Comparison of ENCODE assay signal across 22 mouse cellular contexts in the genomic region with DNA sequence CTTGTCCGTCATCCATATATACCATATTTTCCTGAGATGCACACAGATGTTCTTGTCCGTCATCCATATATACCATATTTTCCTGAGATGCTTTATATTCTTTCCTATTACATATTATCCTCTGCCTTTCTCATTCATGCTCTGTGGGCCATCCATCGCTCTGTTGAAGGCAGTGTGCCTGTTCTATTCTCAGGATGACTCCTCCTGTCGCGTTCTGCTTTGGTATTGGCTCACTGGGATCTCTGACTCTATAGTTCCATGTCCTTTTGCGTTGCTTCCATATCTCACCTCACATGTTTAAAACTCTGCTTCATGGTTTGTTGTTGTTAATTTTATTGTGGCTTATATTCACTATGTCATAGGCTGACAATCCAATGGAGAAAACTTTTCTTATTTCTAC. TPM values are rescaled to one million over a fixed set of nuclear protein-coding genes. Genes with fewer than 3 reads are reported as not detected.
A peak's percentile ranks its signal among the peaks of the same experiment; 100 is the strongest.
DNase-seq lines count a peak whose midpoint lies in the region; ATAC-seq and TF ChIP-seq lines count a peak whose summit lies in the region.
"Had no signal": no experiment of that assay in that cellular context is flagged by ENCODE, and none has a peak within 500 bp of the region (broad histone marks: within the 10 kb centered on the region; RNA-seq: fewer than 3 reads in every experiment).

No protein-coding gene starts in this region.

- H3K4me1 ChIP-seq in cerebellum, adult 2 months (ENCODE audit: control insufficient read depth, insufficient read depth, low read length): peaks cover 3% of the 10 kb centered on the region; the same call in 1 of the 2 replicates
- no peaks in the 10 kb centered on the region for H3K4me1 ChIP-seq in hindbrain, embryonic 16.5 days (ENCODE audit: control insufficient read depth, insufficient read depth, low read depth, low read length)
- H3K4me1 ChIP-seq in hindbrain, embryonic 14.5 days (replicated peaks; ENCODE audit: control insufficient read depth, insufficient read depth, low read length): no peaks in the 10 kb centered on the region
- H3K4me1 ChIP-seq in forebrain, postnatal 0 days (ENCODE audit: insufficient read depth): peaks cover 11% of the 10 kb centered on the region; the same call in 1 of the 2 replicates
- H3K4me1 ChIP-seq: heart, embryonic 15.5 days; hindbrain, embryonic 15.5 days; liver, embryonic 13.5 days; midbrain, embryonic 12.5 days; neural tube, embryonic 15.5 days had no signal

- DNase-seq in cerebellum, adult 2 months: peak; percentile 29 to 47
- DNase-seq in cerebellum, adult 11 months: no peak
- DNase-seq in hindbrain, embryonic 14.5 days (ENCODE audit: low spot score): no peak
- peak; percentile 40 for DNase-seq in cerebellum, adult 9-11 months
- DNase-seq in forebrain, postnatal 0 days: peak; percentile 18
- no peak for DNase-seq in urinary bladder, adult 18-20 months (ENCODE audit: low spot score in 2 of 2)
- DNase-seq: adrenal gland, postnatal 36 days; gastrocnemius, adult 2 months; heart, postnatal 36 days; kidney, postnatal 25 days; liver, embryonic 13.5 days; lung, adult 2 months; lung, postnatal 14 days; thymus, adult 18-20 months; thymus, postnatal 36 days had no signal

- no peak overlapping the region for H3K4me3 ChIP-seq in cerebellum, adult 2 months (replicated peaks; ENCODE audit: insufficient read depth, low read depth, low read length)
- no peak overlapping the region for H3K4me3 ChIP-seq in hindbrain, embryonic 16.5 days (ENCODE audit: low read length)
- H3K4me3 ChIP-seq in hindbrain, embryonic 14.5 days (replicated peaks; ENCODE audit: low read length): no peak overlapping the region
- no peak overlapping the region for H3K4me3 ChIP-seq in forebrain, postnatal 0 days (ENCODE audit: low read depth, low read length)
- H3K4me3 ChIP-seq: gastrocnemius, adult 2 months; heart, embryonic 15.5 days; hindbrain, embryonic 15.5 days; liver, embryonic 13.5 days; midbrain, embryonic 12.5 days; neural tube, embryonic 15.5 days had no signal

- no peaks in the 10 kb centered on the region for H3K9me3 ChIP-seq in hindbrain, embryonic 16.5 days (ENCODE audit: control insufficient read depth, low read length)
- no peaks in the 10 kb centered on the region for H3K9me3 ChIP-seq in hindbrain, embryonic 14.5 days (ENCODE audit: control insufficient read depth, low read length)
- no peaks in the 10 kb centered on the region for H3K9me3 ChIP-seq in forebrain, postnatal 0 days (ENCODE audit: low read length)
- H3K9me3 ChIP-seq: heart, embryonic 15.5 days; hindbrain, embryonic 15.5 days; liver, embryonic 13.5 days; midbrain, embryonic 12.5 days; neural tube, embryonic 15.5 days had no signal

- WGBS in cerebellum, adult 2 months: 40% methylated on average over 6 of the region's 6 CpGs
- WGBS in hindbrain, embryonic 16.5 days: 80% methylated on average over 6 of the region's 6 CpGs
- WGBS in hindbrain, embryonic 14.5 days: 88% methylated on average over 6 of the region's 6 CpGs
- 68% methylated on average over 6 of the region's 6 CpGs for WGBS in forebrain, postnatal 0 days

- no peak overlapping the region for H3K9ac ChIP-seq in hindbrain, embryonic 16.5 days (ENCODE audit: low read depth, low read length)
- H3K9ac ChIP-seq in hindbrain, embryonic 14.5 days: no peak overlapping the region
- no peak overlapping the region for H3K9ac ChIP-seq in forebrain, postnatal 0 days
- H3K9ac ChIP-seq: heart, embryonic 15.5 days; hindbrain, embryonic 15.5 days; liver, embryonic 13.5 days; midbrain, embryonic 12.5 days; neural tube, embryonic 15.5 days had no signal

- no peak for TF ChIP-seq CTCF in cerebellum, adult 2 months (IDR thresholded peaks at IDR 0.05; ENCODE audit: borderline replicate concordance, insufficient read depth, low read depth, low read length)
- no peak for TF ChIP-seq CTCF in forebrain, postnatal 0 days (IDR thresholded peaks at IDR 0.05; ENCODE audit: low read depth)

- peak overlapping the region; percentile 61; the same call in 1 of the 2 replicates for H3K27ac ChIP-seq in cerebellum, adult 2 months (ENCODE audit: insufficient read depth, low read length)
- no peak overlapping the region for H3K27ac ChIP-seq in hindbrain, embryonic 16.5 days (ENCODE audit: low read depth, low read length)
- no peak overlapping the region for H3K27ac ChIP-seq in hindbrain, embryonic 14.5 days
- H3K27ac ChIP-seq in forebrain, postnatal 0 days (ENCODE audit: low read depth, low read length): peak overlapping the region; percentile 40; the same call in 1 of the 2 replicates
- H3K27ac ChIP-seq: gastrocnemius, adult 2 months; heart, embryonic 15.5 days; liver, embryonic 13.5 days; midbrain, embryonic 12.5 days had no signal

- no peaks in the 10 kb centered on the region for H3K36me3 ChIP-seq in hindbrain, embryonic 16.5 days (ENCODE audit: control insufficient read depth, insufficient read depth, low read length)
- H3K36me3 ChIP-seq in hindbrain, embryonic 14.5 days (replicated peaks; ENCODE audit: control insufficient read depth, insufficient read depth): no peaks in the 10 kb centered on the region
- no peaks in the 10 kb centered on the region for H3K36me3 ChIP-seq in forebrain, postnatal 0 days (ENCODE audit: insufficient read depth)
- H3K36me3 ChIP-seq: heart, embryonic 15.5 days; hindbrain, embryonic 15.5 days; liver, embryonic 13.5 days; midbrain, embryonic 12.5 days; neural tube, embryonic 15.5 days had no signal

- ATAC-seq in hindbrain, embryonic 16.5 days: peak; percentile 25
- no peak for ATAC-seq in hindbrain, embryonic 14.5 days (ENCODE audit: low FRiP score)
- ATAC-seq in forebrain, postnatal 0 days: peak; percentile 14; the same call in 1 of the 2 replicates
- ATAC-seq: CD4-positive, CD25-positive, alpha-beta regulatory T cell, adult 4 months; intestine, embryonic 16.5 days had no signal

- H3K27me3 ChIP-seq in cerebellum, adult 2 months (ENCODE audit: control insufficient read depth, insufficient read depth, low read length): no peaks in the 10 kb centered on the region
- no peaks in the 10 kb centered on the region for H3K27me3 ChIP-seq in hindbrain, embryonic 16.5 days (replicated peaks; ENCODE audit: control insufficient read depth, insufficient read depth, low read length)
- no peaks in the 10 kb centered on the region for H3K27me3 ChIP-seq in hindbrain, embryonic 14.5 days (ENCODE audit: control insufficient read depth, insufficient read depth, low read length)
- no peaks in the 10 kb centered on the region for H3K27me3 ChIP-seq in forebrain, postnatal 0 days (ENCODE audit: insufficient read depth, low read length)
- H3K27me3 ChIP-seq: heart, embryonic 15.5 days; hindbrain, embryonic 15.5 days; liver, embryonic 13.5 days; midbrain, embryonic 12.5 days; neural tube, embryonic 15.5 days had no signal

- H3K4me2 ChIP-seq in hindbrain, embryonic 16.5 days (ENCODE audit: low read length): no peak overlapping the region
- no peak overlapping the region for H3K4me2 ChIP-seq in hindbrain, embryonic 14.5 days (replicated peaks)
- no peak overlapping the region for H3K4me2 ChIP-seq in forebrain, postnatal 0 days (ENCODE audit: low read depth)
- H3K4me2 ChIP-seq: heart, embryonic 15.5 days; hindbrain, embryonic 15.5 days; liver, embryonic 13.5 days; midbrain, embryonic 12.5 days; neural tube, embryonic 15.5 days had no signal

- no peak for TF ChIP-seq POLR2A in cerebellum, adult 2 months (IDR thresholded peaks at IDR 0.05; ENCODE audit: borderline replicate concordance, insufficient read depth, low read length)

RNA-seq across cellular contexts. Expression of a gene that starts 48.0 kb away (rescaled TPM):
- 15.9 and 16.1 TPM in 2 replicates for polyA plus RNA-seq in cerebellum, adult 2 months (2012; rRNA removed)
- polyA plus RNA-seq in hindbrain, embryonic 16.5 days (2015; fragmentation: Nextera tagmentation; extraction: Ambion mirVana): 108 and 122 TPM in 2 replicates
- polyA plus RNA-seq in hindbrain, embryonic 14.5 days (2014; fragmentation: Nextera tagmentation; extraction: Ambion mirVana): 68.3 and 96.6 TPM in 2 replicates
- total RNA-seq in forebrain, postnatal 0 days (2014; rRNA removed): 89.2 and 104 TPM in 2 replicates
- 115 and 166 TPM in 2 replicates for polyA plus RNA-seq in forebrain, postnatal 0 days (2015; fragmentation: Nextera tagmentation; extraction: Ambion mirVana)

Comparison
In these comparisons a context has a peak if more than half of its experiments do, and no peak if none do; other contexts are left out.
1. DNase-seq: peak in cerebellum, adult 2 months (2 of 2), cerebellum, adult 9-11 months (single experiment) and forebrain, postnatal 0 days (single experiment); none in cerebellum, adult 11 months (single experiment), hindbrain, embryonic 14.5 days (single experiment) and urinary bladder, adult 18-20 months (0 of 2).
2. H3K27ac ChIP-seq: peak in cerebellum, adult 2 months (single experiment) and forebrain, postnatal 0 days (single experiment); none in hindbrain, embryonic 16.5 days (single experiment) and hindbrain, embryonic 14.5 days (single experiment).